Mouse (Mus musculus): ENCODE measurements around the gene Usp2. TPM values are rescaled to one million over a fixed set of nuclear protein-coding genes. Genes with fewer than 3 reads are reported as not detected.

Gene Usp2
- total and polyA plus RNA-seq, 3 experiments = 3.6 to 13.9 TPM; not detected in 1

GRCm38 (mm10) chr9:44031946-44032345 is 34.9 kb upstream of the Usp2 start:
- no peak for TF ChIP-seq ZNF384 (IDR thresholded peaks at IDR 0.05; ENCODE audit: low read depth, low read length)
- no peak for TF ChIP-seq TBP (IDR thresholded peaks at IDR 0.05; ENCODE audit: low read depth, low read length)
- no peak for TF ChIP-seq MXI1 (IDR thresholded peaks at IDR 0.05; ENCODE audit: low read depth, low read length)
- H3K27ac ChIP-seq (ENCODE audit: control insufficient read depth, low read depth, low read length) = no peak overlapping the region

DNA sequence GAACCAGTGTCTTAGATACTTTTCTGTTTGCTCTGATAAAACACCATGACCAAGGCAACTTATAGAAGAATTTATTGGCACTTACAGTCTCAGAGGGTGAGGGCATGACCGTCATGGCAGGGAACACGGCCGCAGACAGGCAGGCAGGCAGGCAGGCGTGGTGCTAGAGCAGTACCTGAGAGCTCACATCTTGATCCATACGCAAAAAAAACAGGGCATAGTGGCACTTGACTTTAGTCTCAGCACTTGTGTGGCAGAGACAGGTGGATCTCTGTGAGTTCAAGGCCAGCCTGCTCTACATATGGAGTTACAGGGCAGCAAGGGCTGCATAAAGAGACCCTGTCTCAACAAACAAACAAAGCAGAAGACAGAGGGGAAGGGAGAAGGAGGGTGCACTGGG is 33.5 kb upstream of the Usp2 start:
- Histone ChIP-seq H3K27me3 (ENCODE audit: control insufficient read depth in 1 of 2, insufficient read depth in 2 of 2, low read length in 2 of 2) (peaks cover 0 to 1% of the 10 kb centered on the region in 2 experiments; a peak in 1 of 4 replicates), H3K27ac (ENCODE audit: control insufficient read depth, low read depth, low read length) (no peak overlapping the region), H3K79me2 (ENCODE audit: control insufficient read depth, insufficient read depth, low read length, poor library complexity) (no peaks in the 10 kb centered on the region), H3K36me3 (ENCODE audit: control insufficient read depth in 1 of 2, insufficient read depth in 2 of 2, low read length in 2 of 2) (no peaks in the 10 kb centered on the region), H3K9me3 (replicated peaks; ENCODE audit: insufficient read depth, low read length) (no peaks in the 10 kb centered on the region), H3K4me1 (ENCODE audit: control insufficient read depth in 1 of 2, insufficient read depth in 2 of 2, low read length in 2 of 2) (peaks cover 0 to 8% of the 10 kb centered on the region in 2 experiments; a peak in 2 of 4 replicates), H3K9ac (ENCODE audit: control insufficient read depth, low read depth, low read length, poor library complexity, severe bottlenecking) (no peak overlapping the region), H3K4me3 (ENCODE audit: control insufficient read depth in 1 of 2, insufficient read depth in 1 of 2, low read depth in 2 of 2, low read length in 2 of 2) (no peak overlapping the region)
- DNase-seq (ENCODE audit: low read depth, low spot score) = no peak
- no peak for TF ChIP-seq USF2 (IDR thresholded peaks at IDR 0.05; ENCODE audit: borderline replicate concordance in 1 of 2, insufficient read depth in 1 of 2, low read depth in 1 of 2, low read length in 2 of 2)
- TF ChIP-seq MAZ (IDR thresholded peaks at IDR 0.05; ENCODE audit: low read depth, low read length) = no peak
- TF ChIP-seq CTCF (IDR thresholded peaks at IDR 0.05 in 2 of 3, conservative IDR thresholded peaks at IDR 0.05 in 1 of 3; ENCODE audit: control insufficient read depth in 1 of 3, insufficient read depth in 1 of 3, low read depth in 2 of 3, low read length in 3 of 3, poor library complexity in 1 of 3, severe bottlenecking in 1 of 3) = no peak
- TF ChIP-seq GATA1 (IDR thresholded peaks at IDR 0.05; ENCODE audit: low read depth, low read length) = no peak
- no peak for TF ChIP-seq ZKSCAN1 (IDR thresholded peaks at IDR 0.05; ENCODE audit: low read depth, low read length)
- no peak for TF ChIP-seq MYC (IDR thresholded peaks at IDR 0.05; ENCODE audit: low read depth, low read length)
- no peak for TF ChIP-seq HCFC1 (IDR thresholded peaks at IDR 0.05; ENCODE audit: low read depth, low read length)
- TF ChIP-seq CHD1 (IDR thresholded peaks at IDR 0.05; ENCODE audit: low read depth, low read length) = no peak
- TF ChIP-seq UBTF (IDR thresholded peaks at IDR 0.05; ENCODE audit: borderline replicate concordance, insufficient read depth, low read depth, low read length) = no peak

More at GRCm38 (mm10) chr9:44031946-44032345, 34.9 kb upstream of the Usp2 start:
- Histone ChIP-seq H3K4me3 (ENCODE audit: control insufficient read depth in 1 of 2, insufficient read depth in 1 of 2, low read depth in 2 of 2, low read length in 2 of 2) (no peak overlapping the region), H3K36me3 (ENCODE audit: control insufficient read depth in 1 of 2, insufficient read depth in 2 of 2, low read length in 2 of 2) (no peaks in the 10 kb centered on the region), H3K4me1 (ENCODE audit: control insufficient read depth in 1 of 2, insufficient read depth in 2 of 2, low read length in 2 of 2) (peaks cover 0 to 8% of the 10 kb centered on the region in 2 experiments; a peak in 2 of 4 replicates), H3K27me3 (ENCODE audit: control insufficient read depth in 1 of 2, insufficient read depth in 2 of 2, low read length in 2 of 2) (peaks cover 0 to 1% of the 10 kb centered on the region in 2 experiments; a peak in 1 of 4 replicates), H3K9ac (ENCODE audit: control insufficient read depth, low read depth, low read length, poor library complexity, severe bottlenecking) (no peak overlapping the region), H3K9me3 (replicated peaks; ENCODE audit: insufficient read depth, low read length) (no peaks in the 10 kb centered on the region), H3K79me2 (ENCODE audit: control insufficient read depth, insufficient read depth, low read length, poor library complexity) (no peaks in the 10 kb centered on the region)
- DNase-seq (ENCODE audit: low read depth, low spot score) = no peak

DNA sequence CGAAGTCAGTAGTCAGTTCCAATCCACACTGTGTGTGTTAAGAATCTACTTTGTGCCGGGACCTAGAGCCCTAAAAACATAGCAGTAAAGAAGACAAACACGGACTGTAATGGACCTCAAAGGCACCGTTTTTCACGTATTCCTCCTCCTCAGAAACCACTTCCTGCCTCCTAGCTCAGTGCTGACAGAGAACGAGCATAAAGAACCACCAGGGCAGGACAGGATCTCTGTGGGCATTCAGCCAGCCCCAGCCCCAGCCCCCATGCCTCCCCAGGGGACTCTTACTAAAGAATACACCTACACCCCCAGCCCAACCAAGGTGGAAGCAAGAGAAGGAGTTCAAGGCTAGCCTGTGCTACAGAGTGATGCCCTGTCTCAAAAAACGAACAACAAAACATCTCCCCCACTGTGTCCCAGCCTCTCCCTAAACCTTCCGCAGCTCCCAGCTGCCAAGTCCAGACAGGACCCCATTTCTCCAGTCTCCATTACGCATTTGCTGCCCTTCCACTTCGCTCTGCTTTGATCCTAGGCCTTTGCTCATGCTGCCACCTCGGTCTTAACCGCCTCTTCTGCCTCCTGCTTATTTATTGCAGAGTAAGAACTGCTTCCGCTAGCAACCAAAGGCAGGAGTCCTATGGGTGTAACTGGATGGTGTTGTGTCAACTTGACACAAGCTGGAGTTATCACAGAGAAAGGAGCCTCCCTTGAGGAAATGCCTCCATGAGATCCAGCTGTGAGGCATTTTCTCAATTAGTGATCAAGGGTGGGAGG is 32.7 kb upstream of the Usp2 start:
- no peaks in the 10 kb centered on the region for H3K9me3 ChIP-seq (replicated peaks; ENCODE audit: insufficient read depth, low read length)
- TF ChIP-seq POLR2A (IDR thresholded peaks at IDR 0.05; ENCODE audit: control insufficient read depth in 1 of 2, insufficient read depth in 1 of 2, low read depth in 1 of 2, low read length in 2 of 2, poor library complexity in 1 of 2) (no peak), ZMIZ1 (IDR thresholded peaks at IDR 0.05; ENCODE audit: low read depth, low read length) (no peak), RCOR1 (IDR thresholded peaks at IDR 0.05; ENCODE audit: low read depth, low read length) (no peak), HCFC1 (IDR thresholded peaks at IDR 0.05; ENCODE audit: low read depth, low read length) (no peak), TCF12 (IDR thresholded peaks at IDR 0.05; ENCODE audit: low read depth, low read length) (no peak), SIN3A (IDR thresholded peaks at IDR 0.05; ENCODE audit: low read length) (no peak), CHD2 (IDR thresholded peaks at IDR 0.05; ENCODE audit: low read length) (no peak), MEF2A (IDR thresholded peaks at IDR 0.05; ENCODE audit: extremely low read depth, insufficient replicate concordance, low read depth, low read length, poor library complexity, severe bottlenecking) (no peak), GABPA (IDR thresholded peaks at IDR 0.05; ENCODE audit: low read depth, low read length) (no peak), MYB (IDR thresholded peaks at IDR 0.05; ENCODE audit: low read depth, low read length) (no peak), JUND (IDR thresholded peaks at IDR 0.05; ENCODE audit: low read depth, low read length) (no peak), MXI1 (IDR thresholded peaks at IDR 0.05; ENCODE audit: low read depth, low read length) (no peak), CTCF (IDR thresholded peaks at IDR 0.05 in 2 of 3, conservative IDR thresholded peaks at IDR 0.05 in 1 of 3; ENCODE audit: control insufficient read depth in 1 of 3, insufficient read depth in 1 of 3, low read depth in 2 of 3, low read length in 3 of 3, poor library complexity in 1 of 3, severe bottlenecking in 1 of 3) (no peak), BHLHE40 (IDR thresholded peaks at IDR 0.05; ENCODE audit: borderline replicate concordance, low read depth, low read length) (no peak)

More for the DNA sequence above, 32.7 kb upstream of the Usp2 start:
- no peak for DNase-seq (ENCODE audit: low read depth, low spot score)
- H3K9ac ChIP-seq (ENCODE audit: control insufficient read depth, low read depth, low read length, poor library complexity, severe bottlenecking) = no peak overlapping the region
- no peaks in the 10 kb centered on the region for H3K36me3 ChIP-seq (ENCODE audit: control insufficient read depth in 1 of 2, insufficient read depth in 2 of 2, low read length in 2 of 2)
- H3K4me1 ChIP-seq (ENCODE audit: control insufficient read depth in 1 of 2, insufficient read depth in 2 of 2, low read length in 2 of 2) = peaks cover 0 to 8% of the 10 kb centered on the region in 2 experiments; a peak in 2 of 4 replicates
- no peaks in the 10 kb centered on the region for H3K79me2 ChIP-seq (ENCODE audit: control insufficient read depth, insufficient read depth, low read length, poor library complexity)
- H3K27me3 ChIP-seq (ENCODE audit: control insufficient read depth in 1 of 2, insufficient read depth in 2 of 2, low read length in 2 of 2) = peaks cover 0 to 1% of the 10 kb centered on the region in 2 experiments; a peak in 1 of 4 replicates
- no peak overlapping the region for H3K27ac ChIP-seq (ENCODE audit: control insufficient read depth, low read depth, low read length)
- H3K4me3 ChIP-seq (ENCODE audit: control insufficient read depth in 1 of 2, insufficient read depth in 1 of 2, low read depth in 2 of 2, low read length in 2 of 2) = no peak overlapping the region

All from MEL (cell line).